Mouse (Mus musculus): ENCODE data around the gene Aanat. TPM values are rescaled to one million over a fixed set of nuclear protein-coding genes. Genes with fewer than 3 reads are reported as not detected.

Gene Aanat
- total and polyA plus RNA-seq, 2 experiments from 2014 or later: not detected

DNA sequence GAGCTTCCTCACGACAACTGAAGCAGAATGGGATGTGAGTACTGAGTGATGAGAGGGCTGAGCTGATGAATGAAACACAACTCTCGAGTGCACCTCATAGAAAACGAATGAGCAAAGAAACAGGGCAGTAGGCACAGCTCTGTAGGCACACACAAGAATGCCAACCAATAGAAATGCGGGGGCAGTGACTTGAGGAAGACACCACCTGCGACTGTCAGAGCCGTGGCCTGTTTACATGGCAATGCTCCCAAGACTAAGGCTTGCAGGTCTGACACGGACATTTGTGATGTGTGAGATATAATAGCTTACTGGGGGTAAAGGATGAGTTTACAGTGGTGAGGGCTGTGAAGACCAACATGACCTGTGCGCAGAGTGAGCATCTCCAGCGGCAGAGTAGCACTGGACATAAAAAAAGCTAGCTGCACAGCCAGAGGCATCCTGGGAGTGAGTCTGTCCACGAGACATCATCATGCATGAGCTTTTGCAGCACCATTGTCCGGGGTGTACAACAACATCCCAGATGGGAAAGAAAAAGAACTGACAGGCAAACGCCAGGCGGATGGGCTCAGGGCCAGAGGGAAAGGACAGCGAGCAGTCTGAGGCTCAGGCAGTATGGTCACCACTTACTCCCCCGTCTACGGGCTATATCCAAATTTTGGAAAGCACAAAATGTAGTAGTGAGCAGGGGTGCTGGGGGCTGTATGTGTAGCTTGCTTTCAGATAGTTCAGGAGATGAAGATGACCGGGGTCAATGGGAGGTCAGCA is 38.8 kb upstream of the Aanat start:
- no peak for DNase-seq (ENCODE audit: low spot score)

DNA sequence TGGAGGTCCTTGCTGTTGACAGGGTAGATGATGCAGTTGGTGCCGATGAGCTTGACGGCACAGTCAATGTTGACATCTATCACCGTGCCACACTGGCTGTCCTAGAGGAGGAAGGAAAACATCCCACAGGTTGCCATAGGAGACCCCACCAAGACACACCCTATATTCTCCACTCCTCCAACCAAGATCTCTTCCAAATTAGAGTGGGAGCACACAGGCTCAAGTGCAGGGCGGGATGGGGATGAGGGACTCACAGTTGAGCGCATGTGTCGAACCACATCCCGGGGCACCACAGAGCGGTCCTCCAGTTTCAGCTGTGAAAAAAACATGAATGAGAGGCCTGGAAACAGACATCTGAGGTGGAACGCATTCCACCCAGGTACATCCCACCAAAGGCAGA is 37.5 kb upstream of the Aanat start:
- Histone ChIP-seq H3K4me1 (ENCODE audit: control insufficient read depth, insufficient read depth) (peaks cover 30% of the 10 kb centered on the region), H3K27ac (ENCODE audit: low read depth) (no peak overlapping the region)

More for the DNA sequence above, 38.8 kb upstream of the Aanat start:
- WGBS: 71% methylated on average over 17 of the region's 17 CpGs
- Histone ChIP-seq H3K4me1 (ENCODE audit: control insufficient read depth, insufficient read depth) (peaks cover 29% of the 10 kb centered on the region), H3K36me3 (replicated peaks; ENCODE audit: control insufficient read depth, insufficient read depth, low read length) (peaks cover 62% of the 10 kb centered on the region), H3K27me3 (ENCODE audit: control insufficient read depth, insufficient read depth, low read length) (no peaks in the 10 kb centered on the region), H3K9me3 (replicated peaks; ENCODE audit: control insufficient read depth, low read length) (no peaks in the 10 kb centered on the region), H3K9ac (replicated peaks; ENCODE audit: low read depth, low read length) (no peak overlapping the region), H3K4me2 (ENCODE audit: low read depth, low read length) (no peak overlapping the region), H3K27ac (ENCODE audit: low read depth) (no peak overlapping the region), H3K4me3 (ENCODE audit: low read depth, low read length) (no peak overlapping the region)
- TF ChIP-seq EP300 (IDR thresholded peaks at IDR 0.05; ENCODE audit: low read depth) (no peak), CTCF (IDR thresholded peaks at IDR 0.05; ENCODE audit: low read depth) (no peak)
- no peak for ATAC-seq (ENCODE audit: insufficient read depth, low read depth)

DNA sequence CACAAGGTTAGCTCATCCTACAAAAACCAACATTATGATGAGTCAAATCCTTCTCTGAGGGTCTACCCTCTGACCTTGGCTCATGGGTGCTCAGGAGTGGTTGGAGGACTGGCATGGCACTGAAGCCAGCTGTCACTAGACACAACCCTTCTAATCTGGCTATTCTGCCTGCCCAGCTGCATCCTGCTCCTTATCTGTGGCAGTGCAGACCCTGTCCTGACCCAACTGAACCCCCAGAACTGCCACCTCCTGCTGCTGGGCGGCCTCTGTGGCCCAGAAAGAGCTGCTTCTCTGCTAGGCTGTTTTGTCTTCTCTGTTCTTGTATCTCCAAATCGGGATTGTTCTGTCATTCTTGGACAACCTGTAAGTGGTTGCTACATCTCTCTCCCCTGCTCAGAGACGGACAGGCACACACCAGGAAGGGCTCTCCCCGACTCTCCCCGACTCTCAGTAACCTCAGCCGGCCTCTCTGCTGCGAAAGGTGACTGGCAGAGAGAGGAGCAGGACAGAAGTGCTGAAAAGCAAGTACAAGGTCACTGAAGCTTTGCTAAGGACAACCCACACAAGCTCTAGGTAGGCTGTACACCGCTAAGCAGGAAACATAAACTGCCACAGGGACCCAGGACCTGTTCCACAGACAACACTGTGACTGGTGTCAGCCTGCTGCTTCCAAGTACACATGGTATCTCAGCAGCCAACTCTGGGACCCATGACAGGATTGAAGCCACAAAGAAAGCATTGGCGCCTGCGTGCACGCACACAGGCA is 36.8 kb upstream of the Aanat start:
- Histone ChIP-seq H3K4me1 (ENCODE audit: control insufficient read depth, insufficient read depth) (peaks cover 36% of the 10 kb centered on the region), H3K27ac (ENCODE audit: low read depth) (peak overlapping the region; percentile 44), H3K27me3 (ENCODE audit: control insufficient read depth, insufficient read depth, low read length) (no peaks in the 10 kb centered on the region), H3K4me3 (ENCODE audit: low read depth, low read length) (no peak overlapping the region), H3K4me2 (ENCODE audit: low read depth, low read length) (no peak overlapping the region), H3K9me3 (replicated peaks; ENCODE audit: control insufficient read depth, low read length) (no peaks in the 10 kb centered on the region), H3K36me3 (replicated peaks; ENCODE audit: control insufficient read depth, insufficient read depth, low read length) (peaks cover 44% of the 10 kb centered on the region), H3K9ac (replicated peaks; ENCODE audit: low read depth, low read length) (no peak overlapping the region)
- TF ChIP-seq CTCF (IDR thresholded peaks at IDR 0.05; ENCODE audit: low read depth) (no peak), EP300 (IDR thresholded peaks at IDR 0.05; ENCODE audit: low read depth) (no peak)
- ATAC-seq (ENCODE audit: insufficient read depth, low read depth): peak; percentile 29
- DNase-seq (ENCODE audit: low spot score): no peak
- 40% methylated on average over 11 of the region's 11 CpGs for WGBS

More for the DNA sequence above, 37.5 kb upstream of the Aanat start:
- no peak overlapping the region for H3K9ac ChIP-seq (replicated peaks; ENCODE audit: low read depth, low read length)
- WGBS: 92% methylated on average over 9 of the region's 9 CpGs
- no peak overlapping the region for H3K4me2 ChIP-seq (ENCODE audit: low read depth, low read length)
- H3K36me3 ChIP-seq (replicated peaks; ENCODE audit: control insufficient read depth, insufficient read depth, low read length): peaks cover 51% of the 10 kb centered on the region
- ATAC-seq (ENCODE audit: insufficient read depth, low read depth) (no peak), DNase-seq (ENCODE audit: low spot score) (no peak)
- H3K9me3 ChIP-seq (replicated peaks; ENCODE audit: control insufficient read depth, low read length): no peaks in the 10 kb centered on the region
- no peak overlapping the region for H3K4me3 ChIP-seq (ENCODE audit: low read depth, low read length)
- no peak for TF ChIP-seq EP300 (IDR thresholded peaks at IDR 0.05; ENCODE audit: low read depth)
- no peak for TF ChIP-seq CTCF (IDR thresholded peaks at IDR 0.05; ENCODE audit: low read depth)
- H3K27me3 ChIP-seq (ENCODE audit: control insufficient read depth, insufficient read depth, low read length): no peaks in the 10 kb centered on the region

DNA sequence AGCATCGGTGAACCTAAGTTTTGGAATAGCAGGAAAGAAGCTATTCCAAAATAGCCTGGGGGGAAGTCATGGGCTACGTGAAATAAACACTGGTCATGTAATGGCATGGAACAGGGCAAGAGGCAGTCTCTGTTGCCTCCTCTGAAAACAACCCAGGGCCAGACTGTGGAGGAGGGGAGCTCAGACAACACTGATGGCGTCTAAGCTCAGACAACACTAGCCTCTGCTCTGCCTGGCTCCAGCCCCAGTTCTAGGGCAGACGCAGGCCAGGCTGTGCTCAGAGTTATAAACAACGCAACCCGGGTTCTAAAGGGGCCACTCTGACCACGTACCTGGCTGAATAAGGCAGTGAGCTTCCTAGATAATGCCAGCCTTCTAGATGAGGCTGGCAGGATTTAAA is 35.5 kb upstream of the Aanat start:
- no peaks in the 10 kb centered on the region for H3K9me3 ChIP-seq (replicated peaks; ENCODE audit: control insufficient read depth, low read length)
- peaks cover 31% of the 10 kb centered on the region for H3K36me3 ChIP-seq (replicated peaks; ENCODE audit: control insufficient read depth, insufficient read depth, low read length)
- no peak overlapping the region for H3K9ac ChIP-seq (replicated peaks; ENCODE audit: low read depth, low read length)
- peak overlapping the region; percentile 57 for H3K27ac ChIP-seq (ENCODE audit: low read depth)
- peaks cover 40% of the 10 kb centered on the region for H3K4me1 ChIP-seq (ENCODE audit: control insufficient read depth, insufficient read depth)
- H3K27me3 ChIP-seq (ENCODE audit: control insufficient read depth, insufficient read depth, low read length): no peaks in the 10 kb centered on the region
- no peak for TF ChIP-seq CTCF (IDR thresholded peaks at IDR 0.05; ENCODE audit: low read depth)
- no peak for TF ChIP-seq EP300 (IDR thresholded peaks at IDR 0.05; ENCODE audit: low read depth)
- no peak overlapping the region for H3K4me3 ChIP-seq (ENCODE audit: low read depth, low read length)
- no peak overlapping the region for H3K4me2 ChIP-seq (ENCODE audit: low read depth, low read length)
- no peak for ATAC-seq (ENCODE audit: insufficient read depth, low read depth)
- WGBS: 27% methylated on average over 7 of the region's 7 CpGs
- DNase-seq (ENCODE audit: low spot score): no peak

DNA sequence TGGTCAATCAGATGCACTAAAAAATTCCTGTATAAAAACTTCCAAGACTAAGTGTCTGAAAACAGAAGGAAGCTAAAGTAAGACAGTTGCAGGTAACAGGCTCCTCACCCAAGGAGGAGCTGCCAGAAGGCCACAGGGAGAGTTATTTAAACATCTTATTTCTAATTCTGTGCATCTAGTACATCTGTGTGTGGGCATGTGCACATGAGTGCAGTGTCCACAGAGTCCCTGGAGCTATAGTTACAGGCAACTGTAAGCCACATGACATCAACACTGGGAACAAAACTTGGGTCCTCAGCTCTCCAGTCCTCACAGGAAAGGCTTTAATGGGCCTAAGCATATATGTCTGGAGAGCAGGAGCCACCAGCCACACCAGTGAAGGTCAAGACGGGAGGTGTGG is 34.0 kb upstream of the Aanat start:
- no peak overlapping the region for H3K4me3 ChIP-seq (ENCODE audit: low read depth, low read length)
- no peak overlapping the region for H3K27ac ChIP-seq (ENCODE audit: low read depth)
- 84% methylated on average over 1 of the region's 1 CpGs for WGBS
- no peaks in the 10 kb centered on the region for H3K9me3 ChIP-seq (replicated peaks; ENCODE audit: control insufficient read depth, low read length)
- H3K4me2 ChIP-seq (ENCODE audit: low read depth, low read length): no peak overlapping the region
- TF ChIP-seq CTCF (IDR thresholded peaks at IDR 0.05; ENCODE audit: low read depth): no peak
- no peak for TF ChIP-seq EP300 (IDR thresholded peaks at IDR 0.05; ENCODE audit: low read depth)
- ATAC-seq (ENCODE audit: insufficient read depth, low read depth) (no peak), DNase-seq (ENCODE audit: low spot score) (no peak)
- peaks cover 45% of the 10 kb centered on the region for H3K4me1 ChIP-seq (ENCODE audit: control insufficient read depth, insufficient read depth)
- H3K27me3 ChIP-seq (ENCODE audit: control insufficient read depth, insufficient read depth, low read length): no peaks in the 10 kb centered on the region
- peaks cover 17% of the 10 kb centered on the region for H3K36me3 ChIP-seq (replicated peaks; ENCODE audit: control insufficient read depth, insufficient read depth, low read length)
- H3K9ac ChIP-seq (replicated peaks; ENCODE audit: low read depth, low read length): no peak overlapping the region

Data from heart, postnatal 0 days (tissue).